Mouse (Mus musculus): ENCODE results near the gene Cxcr6.

Cxcr6 gene

GRCm38 (mm10) chr9:123818601-123819000 is 12.3 kb downstream of the Cxcr6 start:
- in situ Hi-C loops (cut with MboI, MseI), result no loop called here

DNA sequence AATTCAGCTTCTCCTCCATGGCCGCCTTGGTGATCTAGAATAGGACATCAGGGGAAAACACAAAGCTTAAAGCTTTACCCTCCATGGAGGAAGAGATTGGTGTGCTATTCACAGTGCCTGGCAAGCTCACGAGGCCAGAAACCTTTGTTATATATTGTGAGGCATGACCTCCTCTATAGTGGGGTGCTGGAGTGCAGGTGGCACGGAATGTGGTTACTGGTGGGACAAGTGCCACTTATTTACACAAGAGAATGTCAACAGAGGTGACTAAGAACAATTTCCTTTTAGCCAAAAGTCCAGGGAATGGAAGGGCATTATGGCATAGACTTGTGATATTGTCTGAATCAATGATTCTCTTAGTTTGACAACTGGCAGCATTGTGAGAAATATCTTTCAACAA is 20.4 kb downstream of the Cxcr6 start:
- in situ Hi-C loops (cut with MboI, MseI), result no loop called here

- in situ Hi-C loops (cut with MboI, MseI), result no loop called here
Measured at GRCm38 (mm10) chr9:123828916-123829315, 22.6 kb downstream of the Cxcr6 start.

GRCm38 (mm10) chr9:123835851-123836250 is 29.6 kb downstream of the Cxcr6 start:
- in situ Hi-C loops (cut with MboI, MseI), result no loop called here

DNA sequence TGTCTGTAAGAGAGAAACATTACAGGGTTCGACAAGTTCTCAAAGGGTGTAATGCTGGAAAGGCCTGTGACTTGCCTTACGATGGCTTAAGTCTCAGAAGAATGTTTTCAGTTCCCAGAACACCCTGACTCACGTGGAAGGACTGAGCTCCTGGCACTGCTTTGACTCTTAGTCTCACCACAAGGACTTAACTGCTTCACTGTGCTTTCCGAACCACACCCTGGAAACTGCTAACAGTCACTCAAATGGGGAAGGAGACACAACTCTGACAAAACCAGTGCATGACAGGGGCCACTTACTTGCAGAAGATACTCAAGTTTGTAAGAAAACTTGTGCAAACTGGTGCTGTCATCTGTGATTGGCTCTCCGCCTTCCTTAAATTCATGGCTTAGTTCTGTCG is 34.0 kb downstream of the Cxcr6 start:
- in situ Hi-C loops (cut with MboI, MseI), result no loop called here

- in situ Hi-C loops (cut with MboI, MseI), result no loop called here
Measured at GRCm38 (mm10) chr9:123844468-123844867, 38.2 kb downstream of the Cxcr6 start.

DNA sequence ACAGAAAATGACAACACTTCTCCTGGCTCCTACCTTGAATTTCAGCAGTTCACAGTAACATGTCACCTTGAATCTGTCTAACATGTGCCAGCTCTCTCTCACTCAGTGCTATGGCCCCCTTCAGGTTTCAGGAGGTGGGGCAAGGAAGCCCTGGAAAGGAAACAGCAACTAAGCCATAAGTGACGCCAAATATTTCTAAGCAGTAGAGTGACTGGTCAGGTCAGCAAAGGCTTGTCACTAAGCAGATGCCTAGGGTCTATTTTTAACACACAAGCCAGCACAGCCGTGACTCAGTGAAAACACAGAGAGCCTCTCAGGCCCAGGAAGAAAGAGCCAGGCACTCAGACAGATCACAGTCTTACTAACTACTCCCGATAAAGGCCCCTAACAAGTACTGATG is 38.8 kb downstream of the Cxcr6 start:
- in situ Hi-C loops (cut with MboI, MseI), result no loop called here

GRCm38 (mm10) chr9:123846490-123846889 is 40.2 kb downstream of the Cxcr6 start:
- in situ Hi-C loops (cut with MboI, MseI), result no loop called here

DNA sequence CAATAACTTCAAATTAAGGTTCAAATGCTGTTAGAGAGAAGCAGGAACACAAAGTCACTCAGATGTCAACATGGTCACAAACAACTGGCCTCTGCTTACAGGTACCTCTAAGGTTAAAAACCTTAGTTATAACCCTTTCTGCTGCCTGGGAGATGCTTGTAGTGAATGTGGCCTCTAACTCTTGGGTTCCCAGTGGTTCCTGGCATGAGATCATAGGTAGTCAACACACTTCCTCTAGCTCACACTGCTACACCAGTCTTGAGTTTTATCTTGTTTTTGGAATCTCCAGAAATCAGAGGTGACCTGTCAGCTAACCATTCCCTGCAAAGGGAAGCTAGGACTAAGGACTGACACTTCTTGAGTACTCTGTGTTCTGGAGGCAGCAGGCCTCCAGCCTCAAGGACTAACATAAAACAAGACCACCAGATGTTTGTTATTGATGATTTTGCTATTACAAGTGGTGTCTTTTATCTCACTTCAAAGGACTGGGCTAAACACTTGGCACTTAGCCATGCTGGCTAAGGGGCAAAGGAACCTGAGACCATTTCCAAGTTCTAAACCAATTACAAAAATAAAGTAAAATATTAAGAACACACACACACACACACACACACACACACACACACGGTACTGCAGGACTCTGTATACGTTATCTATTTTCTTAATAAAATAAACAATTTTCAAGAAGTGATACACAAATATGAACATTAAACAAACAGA is 43.9 kb downstream of the Cxcr6 start:
- in situ Hi-C loops (cut with MboI, MseI), result no loop called here

DNA sequence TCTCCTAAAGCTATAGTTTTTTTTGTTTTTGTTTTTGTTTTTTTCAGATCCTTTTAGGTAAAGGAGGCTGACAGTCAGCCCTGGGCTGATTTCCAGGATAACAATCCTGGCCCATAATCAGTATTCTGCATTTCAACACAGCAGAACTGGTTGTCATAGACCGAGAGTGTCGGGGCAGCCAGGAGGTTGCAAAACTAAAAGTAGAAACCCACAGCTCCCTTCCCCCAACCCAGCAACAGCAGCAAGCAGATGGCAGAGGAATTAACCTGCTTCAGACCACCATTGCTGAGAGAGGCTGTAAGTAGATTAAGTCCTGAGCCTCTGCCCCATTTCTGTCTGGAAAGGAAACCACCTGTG is 44.4 kb downstream of the Cxcr6 start:
- in situ Hi-C loops (cut with MboI, MseI), result no loop called here

DNA sequence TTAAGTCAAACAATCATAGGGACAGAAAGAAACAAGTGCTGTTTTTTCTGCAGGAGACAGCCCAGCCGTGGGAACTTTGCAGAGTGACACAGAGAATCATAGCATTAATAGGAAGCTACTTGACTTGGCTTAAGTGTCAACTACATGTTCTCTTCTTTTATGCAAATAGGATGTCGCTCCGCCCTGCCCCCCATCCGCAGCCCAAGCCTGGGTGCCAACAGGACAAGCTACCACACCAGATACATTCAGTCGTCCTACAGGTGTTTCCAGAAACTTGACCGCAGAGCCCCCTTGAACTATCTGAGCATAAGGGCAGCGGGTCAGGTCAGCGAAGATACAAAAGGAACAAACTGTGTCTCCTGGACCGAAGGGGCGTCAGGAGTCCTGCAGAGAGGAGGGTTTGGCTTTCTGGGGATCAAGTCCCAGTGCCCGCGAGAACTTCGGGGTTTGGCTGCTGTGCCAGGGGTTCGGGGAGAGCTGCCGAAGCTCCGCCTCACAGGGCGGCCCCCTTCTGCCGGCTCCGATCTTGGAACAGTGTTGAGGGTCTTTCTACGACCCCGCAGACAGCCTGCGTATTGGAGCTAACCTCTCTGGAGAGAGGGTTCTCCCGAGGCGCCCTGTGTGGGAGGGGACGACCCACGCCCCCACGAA is 44.9 kb downstream of the Cxcr6 start:
- in situ Hi-C loops (cut with MboI, MseI), result no loop called here

DNA sequence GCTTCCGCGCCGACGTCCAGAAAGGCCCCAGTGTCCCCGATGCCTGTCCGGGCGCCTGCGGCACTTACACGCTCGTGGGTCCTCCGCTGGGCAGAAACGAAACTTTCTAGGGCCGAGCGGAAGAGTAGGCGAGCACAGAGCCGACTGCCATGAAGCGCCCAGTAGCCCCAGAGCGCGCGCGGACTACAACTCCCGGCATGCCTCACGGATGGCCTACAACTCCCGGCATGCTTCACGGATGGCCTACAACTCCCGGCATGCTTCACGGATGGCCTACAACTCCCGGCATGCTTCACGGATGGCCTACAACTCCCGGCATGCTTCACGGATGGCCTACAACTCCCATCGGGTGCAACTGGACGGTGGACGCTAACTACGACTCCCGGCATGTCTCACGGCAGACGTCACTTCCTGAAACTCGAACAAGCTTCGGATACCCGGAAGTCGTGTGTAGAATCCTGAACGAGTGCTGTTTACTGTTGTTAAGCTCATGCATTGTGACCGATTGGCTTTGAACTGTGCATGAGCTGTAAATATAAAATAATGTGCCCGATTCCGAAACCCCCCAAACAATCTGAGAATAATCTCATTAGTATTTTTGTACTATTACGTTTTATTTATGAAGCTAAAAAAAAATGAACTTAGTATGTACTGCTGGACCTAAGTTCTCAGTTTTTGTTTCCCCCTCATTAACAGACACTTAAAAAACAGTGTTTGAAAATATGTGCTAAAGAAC is 45.6 kb downstream of the Cxcr6 start, which contains the start of gene Fyco1:
Gene Fyco1 (minus strand): TSS at position 187 of the 736 bp plus-strand sequence.
- in situ Hi-C loops (cut with MboI, MseI), result no loop called here

DNA sequence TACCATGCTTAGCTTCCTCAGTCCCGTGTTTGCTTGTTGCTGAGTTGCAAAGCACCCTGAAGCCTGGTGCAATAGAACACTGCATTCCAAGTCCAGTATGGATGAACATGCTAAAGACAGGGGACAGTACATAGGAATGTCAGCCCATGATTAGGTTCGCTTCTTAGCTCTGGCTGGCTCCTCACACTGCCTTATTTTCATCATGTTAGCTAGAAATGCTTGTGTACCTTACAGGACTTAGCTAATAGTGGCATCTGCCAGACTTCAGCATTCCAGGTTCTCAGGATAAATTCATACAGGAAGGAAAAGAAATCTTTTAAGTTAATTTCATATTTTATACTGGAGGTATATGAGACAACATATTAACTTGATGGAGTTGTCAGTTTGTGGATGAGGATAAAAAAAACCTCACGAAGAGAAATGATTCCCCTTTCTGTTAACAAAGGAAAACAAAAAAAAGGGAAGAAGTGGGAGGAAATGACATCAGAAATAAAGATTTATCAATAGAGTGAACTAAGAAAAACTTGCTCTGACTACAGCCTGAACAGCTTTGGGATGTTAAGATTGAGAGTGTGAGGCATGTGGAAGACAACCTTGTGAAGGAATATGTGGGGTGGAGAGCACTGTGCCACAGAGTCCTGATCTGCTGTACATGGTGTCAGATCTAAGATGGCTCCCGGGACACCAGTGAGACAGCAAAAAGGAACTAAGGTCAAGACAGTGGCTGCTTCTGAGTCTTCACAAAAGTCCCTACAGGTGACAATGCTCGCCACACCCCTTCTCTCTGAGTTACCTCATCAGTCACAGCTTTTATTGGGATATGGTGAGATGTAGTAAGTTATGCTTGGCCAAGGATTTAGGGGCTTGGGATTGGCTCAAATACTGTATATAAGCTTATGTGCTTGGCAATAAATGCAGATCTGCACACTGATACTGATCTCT is 46.4 kb downstream of the Cxcr6 start:
- in situ Hi-C loops (cut with MboI, MseI), result no loop called here

GRCm38 (mm10) chr9:123856836-123857235 is 50.6 kb downstream of the Cxcr6 start:
- in situ Hi-C loops (cut with MboI, MseI), result loop anchor here (5.0 kb wide), 1 partner anchor 400 kb away; no protein-coding TSS in a partner anchor
